Mouse (Mus musculus) liver, embryonic 13.5 days (tissue): ENCODE results near the gene Mpdz. TPM values are rescaled to one million over a fixed set of nuclear protein-coding genes. Genes with fewer than 3 reads are reported as not detected.

ENCODE experiments used
- ATAC-seq: fragments of 200-750 bp; cut with Nextera tagmentation; 2 replicates; pipeline ENCODE4 v1.8.0; 2017; ENCODE audit warnings: low read depth, mild to moderate bottlenecking, moderate number of reproducible peaks, moderate library complexity
- DNase-seq: peaks from one replicate; pipeline ENCODE4 v3.0.0; 2022
- H3K27ac ChIP-seq: fragments of 300-500 bp; sonication (generic); 2 replicates; pipeline ENCODE4 v1.5.1; 2015; ENCODE audit warnings: moderate library complexity, mild to moderate bottlenecking, inconsistent platforms
- H3K27me3 ChIP-seq: fragments of 300-500 bp; sonication (generic); 2 replicates; pipeline ENCODE4 v1.6.1; 2015; ENCODE audit warnings: mild to moderate bottlenecking, inconsistent platforms
- H3K36me3 ChIP-seq: fragments of 300-500 bp; sonication (generic); 2 replicates; pipeline ENCODE4 v1.6.1; 2015; ENCODE audit warnings: mild to moderate bottlenecking, inconsistent platforms
- H3K4me1 ChIP-seq: fragments of 300-500 bp; sonication (generic); replicated peaks from 2 replicates; pipeline ENCODE4 v1.6.1; 2015; ENCODE audit warnings: inconsistent platforms
- H3K4me2 ChIP-seq: fragments of 300-500 bp; sonication (generic); 2 replicates; pipeline ENCODE4 v1.6.1; 2015; ENCODE audit warnings: inconsistent platforms, mild to moderate bottlenecking, moderate library complexity
- H3K4me3 ChIP-seq: fragments of 300-500 bp; sonication (generic); replicated peaks from 2 replicates; pipeline ENCODE4 v1.5.1; 2015; ENCODE audit warnings: mild to moderate bottlenecking, inconsistent platforms
- H3K9ac ChIP-seq: fragments of 300-500 bp; sonication (generic); 2 replicates; pipeline ENCODE4 v1.6.1; 2015; ENCODE audit warnings: mild to moderate bottlenecking, inconsistent platforms
- H3K9me3 ChIP-seq: fragments of 300-500 bp; sonication (generic); replicated peaks from 2 replicates; pipeline ENCODE4 v1.6.1; 2016; ENCODE audit warnings: inconsistent platforms
- WGBS: fragments of 180-500 bp; shearing (Covaris S2); methylation state at CpG from one replicate; pipeline ENCODE4 v1.1.7; 2015; ENCODE audit not compliant: insufficient replicate concordance; 5-methylcytosine and 5-hydroxymethylcytosine counted together
- polyA plus RNA-seq: library from polyadenylated mRNA; unstranded; fragments of >200 nt; fragmentation: Nextera tagmentation; extraction: Ambion mirVana; gene quantifications from 2 replicates; pipeline ENCODE4 v1.2.1, GENCODE M21; 2015

The Mpdz gene
- polyA plus RNA-seq, result 2.1 and 2.9 TPM in 2 replicates

DNA sequence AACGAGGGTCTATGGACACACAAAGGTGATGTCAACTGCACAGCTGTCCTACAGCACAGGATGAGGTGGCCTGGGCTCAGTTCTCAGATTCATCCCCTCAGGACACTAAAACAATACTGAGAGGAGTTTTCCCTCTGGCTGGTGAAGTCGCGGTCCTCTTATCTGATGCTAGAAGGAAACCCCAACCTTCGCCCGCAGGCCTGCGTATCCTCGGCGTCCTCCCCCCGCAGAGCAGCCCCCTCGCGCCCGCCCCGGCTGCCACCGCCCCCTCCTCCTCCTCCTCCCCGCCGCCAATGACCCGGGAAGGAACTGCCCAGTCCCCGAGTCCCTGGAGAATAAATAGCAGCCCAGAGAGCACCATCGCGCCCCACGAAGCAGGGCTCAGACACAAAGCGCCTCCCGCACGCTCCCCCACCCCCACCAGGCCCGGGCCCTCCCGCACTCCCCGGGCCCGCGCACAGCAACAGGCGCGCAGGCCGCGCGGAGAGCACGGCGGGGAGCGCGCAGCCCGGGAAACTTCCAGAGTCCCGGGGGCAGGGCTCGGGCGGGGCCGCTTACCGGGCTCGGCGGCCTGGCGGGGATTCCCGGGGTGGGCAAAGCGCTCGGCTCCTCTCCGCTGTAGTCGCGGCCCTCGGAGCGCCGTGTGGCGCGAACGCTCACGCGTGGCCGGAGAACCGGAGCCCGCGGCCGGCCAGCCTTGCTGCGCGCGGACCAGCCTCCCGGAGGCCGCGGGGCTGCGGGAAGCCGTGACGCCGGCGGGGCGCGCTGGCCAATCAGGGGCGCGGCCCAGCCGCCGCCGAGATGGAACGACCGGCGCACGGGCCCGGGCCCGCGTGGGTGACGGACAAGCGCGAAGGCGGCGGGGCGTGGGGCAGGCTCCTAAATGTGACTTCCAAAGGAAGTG, at the start of gene Mpdz:
TSS of gene Mpdz (minus strand) at position 738 of the 904 bp plus-strand sequence.
- ATAC-seq (peak; percentile 76), DNase-seq (no peak)
- Histone ChIP-seq H3K9ac (peak within 1 kb of the TSS; percentile 68), H3K4me1 (no peaks in the 10 kb centered on the region), H3K36me3 (no peaks in the 10 kb centered on the region), H3K4me3 (peak within 1 kb of the TSS; percentile 63), H3K27me3 (peaks cover 24% of the 10 kb centered on the region), H3K9me3 (no peaks in the 10 kb centered on the region), H3K27ac (no peak within 1 kb of the TSS; the same call in 1 of the 2 replicates), H3K4me2 (peak within 1 kb of the TSS; percentile 74)
- under 1% methylated on average over 89 of the region's 97 CpGs for WGBS

DNA sequence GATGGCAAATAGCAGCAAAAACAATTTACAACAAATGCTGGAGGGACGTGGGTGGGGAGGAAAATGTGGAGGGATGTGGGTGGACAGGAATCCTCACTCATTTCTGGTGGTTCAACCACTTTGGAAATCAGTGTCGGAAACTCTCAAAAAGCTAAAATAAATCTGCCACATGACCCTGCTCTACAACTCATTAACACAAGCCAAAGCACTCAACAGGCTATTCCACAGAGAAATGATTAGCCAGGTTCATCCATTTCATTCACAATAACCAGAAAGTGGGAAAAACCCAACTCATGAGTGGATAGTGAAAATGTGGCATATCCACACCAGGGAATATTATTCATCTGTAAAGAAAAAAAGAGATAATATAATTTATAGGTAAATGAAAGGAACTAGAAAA, 47.9 kb upstream of the Mpdz start:
- 53% methylated on average over 2 of the region's 2 CpGs for WGBS
- no peaks in the 10 kb centered on the region for H3K36me3 ChIP-seq
- H3K4me1 ChIP-seq, result no peaks in the 10 kb centered on the region
- DNase-seq (no peak), ATAC-seq (no peak)
- no peak overlapping the region for H3K27ac ChIP-seq
- no peak overlapping the region for H3K4me2 ChIP-seq
- no peak overlapping the region for H3K4me3 ChIP-seq
- no peak overlapping the region for H3K9ac ChIP-seq
- H3K9me3 ChIP-seq, result no peaks in the 10 kb centered on the region
- H3K27me3 ChIP-seq, result no peaks in the 10 kb centered on the region

DNA sequence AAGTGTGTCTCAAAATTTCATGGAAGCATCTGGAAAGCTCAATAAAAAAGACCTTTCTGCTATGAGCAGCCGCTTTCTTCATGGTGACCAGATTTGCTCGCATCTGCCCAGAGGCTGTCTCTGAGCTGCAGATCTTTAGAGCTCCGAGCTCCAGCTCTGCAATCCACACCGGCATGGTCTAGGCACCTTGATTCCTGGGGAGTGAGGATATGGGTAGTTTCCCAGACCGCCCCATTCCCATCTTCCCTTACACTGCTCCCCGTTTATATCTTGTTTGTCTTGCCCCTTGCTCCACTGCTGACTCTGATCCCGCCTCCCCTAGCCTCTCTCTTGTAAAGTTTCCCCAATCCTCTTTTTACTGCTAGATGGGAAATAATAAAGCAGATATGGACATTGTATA, 42.0 kb upstream of the Mpdz start:
- 60% methylated on average over 7 of the region's 7 CpGs for WGBS
- H3K36me3 ChIP-seq, result no peaks in the 10 kb centered on the region
- H3K27me3 ChIP-seq, result no peaks in the 10 kb centered on the region
- H3K4me2 ChIP-seq, result no peak overlapping the region
- H3K4me3 ChIP-seq, result no peak overlapping the region
- H3K4me1 ChIP-seq, result no peaks in the 10 kb centered on the region
- H3K27ac ChIP-seq, result no peak overlapping the region
- H3K9me3 ChIP-seq, result no peaks in the 10 kb centered on the region
- H3K9ac ChIP-seq, result no peak overlapping the region
- ATAC-seq (no peak), DNase-seq (no peak)

DNA sequence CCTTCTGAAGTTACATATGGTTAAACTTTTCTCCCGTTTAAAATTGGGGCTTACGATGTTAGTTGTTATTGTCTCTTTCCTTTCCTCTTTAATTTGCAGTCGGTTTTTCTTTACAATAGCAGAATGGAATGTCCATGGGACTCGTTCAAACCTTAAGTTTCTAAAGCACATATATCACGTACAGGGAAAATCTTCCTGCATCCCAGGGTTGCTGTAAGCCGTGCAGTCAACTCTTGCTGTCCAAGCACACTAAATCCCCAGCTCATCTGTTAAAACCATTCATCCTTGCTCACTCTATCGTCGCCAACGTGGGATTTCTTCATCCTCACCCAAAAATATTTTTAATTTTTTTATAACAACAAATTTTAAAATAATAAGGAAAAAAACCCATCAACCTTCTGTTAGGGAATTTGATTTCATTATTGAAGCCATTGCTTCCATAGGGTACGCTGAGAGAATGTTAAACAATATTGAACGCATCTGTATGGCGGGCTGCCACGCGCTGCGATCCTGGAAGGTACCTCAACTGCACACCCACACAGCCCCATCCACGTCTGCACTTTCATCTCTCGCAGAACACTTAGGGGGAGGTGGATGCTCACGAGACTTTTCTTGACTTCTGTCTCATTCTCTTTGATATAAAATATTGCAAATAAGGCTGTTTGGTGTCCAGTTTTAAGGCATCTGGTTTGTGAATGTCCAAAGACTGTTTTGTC, 41.4 kb upstream of the Mpdz start:
- Histone ChIP-seq H3K27me3 (no peaks in the 10 kb centered on the region), H3K36me3 (no peaks in the 10 kb centered on the region), H3K4me1 (no peaks in the 10 kb centered on the region), H3K9ac (no peak overlapping the region), H3K4me3 (no peak overlapping the region), H3K27ac (no peak overlapping the region), H3K4me2 (no peak overlapping the region), H3K9me3 (no peaks in the 10 kb centered on the region)
- ATAC-seq (no peak), DNase-seq (no peak)
- WGBS, result 69% methylated on average over 18 of the region's 18 CpGs

DNA sequence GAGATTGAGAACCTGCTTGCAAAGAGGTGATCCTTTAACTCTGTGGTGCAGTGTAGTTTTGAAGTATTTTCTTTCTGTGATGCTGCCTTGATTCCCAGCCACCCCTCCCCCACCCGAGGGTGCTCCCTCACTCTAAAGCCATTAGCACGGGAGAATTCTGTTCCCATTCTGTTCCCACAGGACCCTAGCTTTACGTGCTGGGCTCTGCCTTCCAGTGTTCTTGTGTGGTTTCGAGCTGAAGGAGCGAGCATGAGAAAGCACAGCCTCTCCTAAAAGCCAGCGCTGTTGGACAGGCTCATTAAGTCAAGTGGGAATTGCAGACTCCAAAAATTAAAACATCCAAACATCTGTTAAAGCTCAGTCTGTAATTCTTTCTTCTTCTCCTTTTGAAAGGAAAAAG, 40.5 kb upstream of the Mpdz start:
- no peak overlapping the region for H3K4me3 ChIP-seq
- no peak overlapping the region for H3K4me2 ChIP-seq
- H3K36me3 ChIP-seq, result no peaks in the 10 kb centered on the region
- H3K27ac ChIP-seq, result no peak overlapping the region
- H3K9me3 ChIP-seq, result no peaks in the 10 kb centered on the region
- DNase-seq (no peak), ATAC-seq (no peak)
- no peaks in the 10 kb centered on the region for H3K27me3 ChIP-seq
- WGBS, result 28% methylated on average over 6 of the region's 6 CpGs
- no peaks in the 10 kb centered on the region for H3K4me1 ChIP-seq
- H3K9ac ChIP-seq, result no peak overlapping the region

DNA sequence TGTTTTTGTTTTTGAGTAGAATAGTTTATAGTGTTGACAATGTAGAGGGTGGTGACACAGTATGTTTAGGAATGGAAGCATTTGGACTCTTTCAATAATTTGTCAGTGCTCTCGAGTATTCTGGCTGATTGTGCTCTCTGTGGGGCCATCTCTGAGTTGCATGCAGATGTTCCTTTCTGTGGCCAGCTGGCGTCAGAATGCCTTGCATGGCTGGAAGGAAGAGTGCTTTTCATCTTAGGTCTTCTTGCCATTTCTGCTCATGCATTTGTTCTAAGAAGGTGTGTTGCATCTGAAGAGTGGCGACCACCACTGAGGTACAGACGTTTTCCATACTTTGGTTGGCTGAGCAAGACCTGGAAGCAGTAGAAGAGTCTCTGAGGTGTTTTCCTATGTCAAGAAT, 24.2 kb upstream of the Mpdz start:
- WGBS, result 62% methylated on average over 4 of the region's 4 CpGs

DNA sequence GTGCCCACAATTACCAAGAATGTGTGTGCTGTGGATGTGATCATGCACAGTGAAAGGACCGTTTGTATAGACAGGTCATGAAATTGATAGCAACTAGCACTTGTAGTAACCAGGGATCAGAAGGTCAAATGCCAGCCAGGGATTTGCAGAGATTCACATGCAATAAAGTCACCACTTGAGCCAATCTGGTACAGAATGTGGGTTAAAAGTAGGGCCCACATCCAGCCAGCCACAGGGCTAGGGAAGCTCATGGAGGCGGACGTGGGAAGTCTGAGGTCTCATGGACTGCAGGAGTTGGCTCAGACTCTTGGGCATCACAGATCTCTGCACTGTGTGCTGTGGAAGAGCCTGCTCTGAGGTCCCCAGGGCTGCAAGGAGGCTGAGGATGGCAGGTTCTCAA, 22.6 kb upstream of the Mpdz start:
- H3K36me3 ChIP-seq, result no peaks in the 10 kb centered on the region
- H3K27me3 ChIP-seq, result no peaks in the 10 kb centered on the region
- no peak overlapping the region for H3K27ac ChIP-seq
- no peak overlapping the region for H3K4me2 ChIP-seq
- DNase-seq, result no peak
- H3K4me3 ChIP-seq, result no peak overlapping the region
- H3K9ac ChIP-seq, result no peak overlapping the region
- no peaks in the 10 kb centered on the region for H3K4me1 ChIP-seq
- 67% methylated on average over 3 of the region's 3 CpGs for WGBS
- no peak for ATAC-seq
- H3K9me3 ChIP-seq, result no peaks in the 10 kb centered on the region

More for the DNA sequence above, 24.2 kb upstream of the Mpdz start:
- no peaks in the 10 kb centered on the region for H3K27me3 ChIP-seq
- ATAC-seq (no peak), DNase-seq (no peak)
- no peak overlapping the region for H3K9ac ChIP-seq
- no peak overlapping the region for H3K4me2 ChIP-seq
- no peaks in the 10 kb centered on the region for H3K9me3 ChIP-seq
- no peaks in the 10 kb centered on the region for H3K4me1 ChIP-seq
- H3K4me3 ChIP-seq, result no peak overlapping the region
- no peaks in the 10 kb centered on the region for H3K36me3 ChIP-seq
- no peak overlapping the region for H3K27ac ChIP-seq

DNA sequence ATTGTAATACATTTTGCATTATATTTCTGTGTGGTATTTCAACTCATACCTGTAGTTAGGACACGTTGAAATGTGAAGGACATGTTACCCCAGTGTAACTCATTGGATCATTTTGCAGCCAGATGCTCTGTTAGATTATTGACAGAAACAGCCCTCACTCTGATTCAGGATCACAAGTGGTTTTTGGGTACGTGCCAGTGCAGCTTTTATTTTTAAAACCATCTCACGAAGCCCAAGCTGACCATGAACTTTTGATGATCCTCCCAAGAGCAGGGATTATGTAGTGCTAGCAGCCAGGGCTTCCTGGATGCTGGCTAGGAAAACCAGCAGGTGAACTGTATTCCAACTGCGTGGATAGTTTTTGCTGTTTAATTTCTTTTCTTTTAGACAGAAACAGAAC, 19.6 kb upstream of the Mpdz start:
- no peak overlapping the region for H3K27ac ChIP-seq
- no peaks in the 10 kb centered on the region for H3K4me1 ChIP-seq
- H3K9me3 ChIP-seq, result no peaks in the 10 kb centered on the region
- no peak overlapping the region for H3K4me3 ChIP-seq
- no peak overlapping the region for H3K4me2 ChIP-seq
- no peak overlapping the region for H3K9ac ChIP-seq
- DNase-seq, result no peak
- H3K27me3 ChIP-seq, result no peaks in the 10 kb centered on the region
- no peak for ATAC-seq
- no peaks in the 10 kb centered on the region for H3K36me3 ChIP-seq
- WGBS, result 50% methylated on average over 4 of the region's 4 CpGs

DNA sequence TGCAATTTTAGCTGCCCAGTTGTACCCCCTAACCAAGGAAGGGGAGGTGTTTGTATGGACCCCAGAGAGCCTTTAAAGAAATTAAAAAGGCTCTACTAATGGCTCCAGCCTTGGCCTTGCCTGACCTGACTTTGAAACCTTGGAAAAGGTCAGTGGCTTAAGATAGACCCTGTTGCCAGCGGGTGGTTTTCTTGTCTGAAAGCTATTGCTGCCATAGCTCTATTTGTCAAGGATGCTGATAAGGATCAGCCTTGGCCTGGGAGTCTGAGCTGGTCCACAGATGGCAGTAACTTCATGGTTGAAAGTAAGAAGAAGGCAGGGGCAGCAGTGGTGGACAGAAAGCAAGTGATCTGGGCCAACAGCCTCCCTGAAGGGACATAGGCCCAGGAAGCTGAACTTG, 16.3 kb upstream of the Mpdz start:
- H3K9me3 ChIP-seq, result no peaks in the 10 kb centered on the region
- H3K27me3 ChIP-seq, result no peaks in the 10 kb centered on the region
- H3K36me3 ChIP-seq, result no peaks in the 10 kb centered on the region
- no peak overlapping the region for H3K9ac ChIP-seq
- no peaks in the 10 kb centered on the region for H3K4me1 ChIP-seq
- H3K27ac ChIP-seq, result no peak overlapping the region
- no peak overlapping the region for H3K4me3 ChIP-seq
- DNase-seq, result no peak
- no peak overlapping the region for H3K4me2 ChIP-seq
- WGBS, result 53% methylated on average over 1 of the region's 1 CpGs
- ATAC-seq, result no peak

DNA sequence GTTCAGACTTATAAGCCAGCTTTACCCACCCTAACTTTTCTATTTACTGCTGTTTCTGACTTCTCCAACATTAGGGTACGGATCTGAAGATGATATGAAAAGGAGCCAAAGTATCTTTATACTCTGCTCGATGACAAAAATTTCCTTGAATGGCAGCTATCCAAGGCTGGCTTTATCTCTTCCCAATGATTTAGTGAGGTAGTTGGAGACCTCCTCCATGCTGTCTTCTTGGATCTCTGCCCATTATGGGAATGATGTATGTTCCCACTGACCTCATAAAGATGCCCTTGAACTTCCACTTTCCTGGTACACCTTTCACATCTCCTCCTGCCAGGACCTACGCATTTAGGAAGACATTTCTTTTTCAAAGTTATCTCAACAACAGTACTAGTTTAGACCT, 11.2 kb upstream of the Mpdz start:
- no peak overlapping the region for H3K9ac ChIP-seq
- H3K4me3 ChIP-seq, result no peak overlapping the region
- no peaks in the 10 kb centered on the region for H3K9me3 ChIP-seq
- H3K4me2 ChIP-seq, result no peak overlapping the region
- no peak for ATAC-seq
- no peaks in the 10 kb centered on the region for H3K4me1 ChIP-seq
- H3K27me3 ChIP-seq, result no peaks in the 10 kb centered on the region
- no peak for DNase-seq
- WGBS, result 72% methylated on average over 3 of the region's 3 CpGs
- H3K27ac ChIP-seq, result no peak overlapping the region
- H3K36me3 ChIP-seq, result no peaks in the 10 kb centered on the region

DNA sequence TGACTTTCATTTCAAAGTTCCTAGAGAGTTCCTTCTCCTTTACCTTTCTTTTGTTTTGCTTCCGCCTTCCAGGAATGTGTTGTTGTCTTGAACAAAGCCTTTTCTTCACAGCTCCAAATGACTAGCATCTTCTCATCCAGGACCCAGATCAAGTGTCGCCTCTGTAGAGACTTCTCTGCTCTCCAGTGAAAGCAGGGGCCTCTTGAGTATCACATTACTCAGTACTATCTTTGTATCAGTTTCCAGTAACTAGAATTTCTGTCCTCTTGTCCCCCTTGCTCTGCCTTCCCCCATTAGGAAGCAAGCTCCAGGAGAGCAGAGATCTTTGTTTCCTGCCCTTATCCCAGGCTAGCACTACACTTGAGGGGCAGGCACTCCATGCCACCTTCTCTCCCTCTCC, 9.6 kb upstream of the Mpdz start:
- no peaks in the 10 kb centered on the region for H3K36me3 ChIP-seq
- no peak overlapping the region for H3K9ac ChIP-seq
- no peaks in the 10 kb centered on the region for H3K9me3 ChIP-seq
- H3K27ac ChIP-seq, result no peak overlapping the region
- ATAC-seq (no peak), DNase-seq (no peak)
- 24% methylated on average over 2 of the region's 2 CpGs for WGBS
- no peak overlapping the region for H3K4me2 ChIP-seq
- H3K4me1 ChIP-seq, result no peaks in the 10 kb centered on the region
- no peaks in the 10 kb centered on the region for H3K27me3 ChIP-seq
- H3K4me3 ChIP-seq, result no peak overlapping the region
